Mouse (Mus musculus) layer of hippocampus, postnatal 25 days (tissue): Measurements from ENCODE around the gene Olfr330. TPM values are rescaled to one million over a fixed set of nuclear protein-coding genes. Genes with fewer than 3 reads are reported as not detected.
"Not testable (repeated sequence)": the region's sequence is repeated elsewhere in the genome, so short reads cannot be mapped to it uniquely, and the experiment has no call there.

ENCODE experiments used
- DNase-seq, 2 experiments: peaks; one replicate each; pipeline ENCODE4 v3.0.0; 2022; ENCODE audit warnings: mixed read lengths in 2 of 2, low spot score in 1 of 2; ENCODE audit errors: extremely low spot score in 1 of 2
- total RNA-seq, 2 experiments: library from RNA; stranded (reverse); gene quantifications; 2 replicates each; pipeline ENCODE4 v1.2.3; 2021

The Olfr330 gene
- total RNA-seq = not detected

DNA sequence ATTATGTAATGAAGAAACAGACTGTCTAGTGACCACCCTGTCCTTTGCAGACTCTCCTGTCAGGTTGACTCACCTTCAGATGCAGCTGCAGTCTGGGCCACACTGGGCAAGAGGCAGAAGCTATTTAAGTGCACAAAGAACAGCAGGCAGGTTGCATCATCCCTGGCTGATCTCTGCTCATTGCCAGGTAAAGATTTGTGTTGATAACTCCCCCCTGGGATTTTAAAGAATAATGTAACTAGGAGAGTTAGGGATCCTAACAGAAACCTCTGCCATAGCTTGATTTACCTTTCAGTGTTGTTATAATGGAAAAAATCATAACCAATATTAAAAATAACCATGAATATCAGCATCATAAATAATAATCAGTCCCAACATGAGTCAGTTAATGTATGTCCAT is at the start of gene Olfr330:
Gene Olfr330, minus strand, starts transcription at position 101 of the 400 bp plus-strand sequence.
- DNase-seq = not testable (repeated sequence)

DNA sequence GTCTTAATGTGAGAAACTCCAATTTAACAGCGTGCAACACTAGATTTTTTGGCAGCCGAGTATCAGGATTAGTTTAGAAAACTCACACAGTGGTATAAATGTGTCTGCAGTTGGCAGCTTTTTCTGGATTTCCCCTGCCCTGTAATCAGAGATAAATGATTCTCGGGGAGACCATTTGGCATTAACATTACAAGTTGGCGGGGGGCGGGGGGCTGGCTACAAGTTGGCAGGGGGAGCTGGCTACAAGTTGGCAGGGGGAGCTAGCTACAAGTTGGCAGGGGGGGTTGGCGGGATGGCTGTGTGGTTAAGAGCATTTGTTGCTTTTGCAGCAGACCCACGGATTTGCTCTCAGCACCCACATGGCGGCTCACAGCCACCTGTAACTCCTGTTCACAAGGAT is 44.0 kb upstream of the Olfr330 start:
- peak in 1 of 2 experiments; percentile 7 for DNase-seq

DNA sequence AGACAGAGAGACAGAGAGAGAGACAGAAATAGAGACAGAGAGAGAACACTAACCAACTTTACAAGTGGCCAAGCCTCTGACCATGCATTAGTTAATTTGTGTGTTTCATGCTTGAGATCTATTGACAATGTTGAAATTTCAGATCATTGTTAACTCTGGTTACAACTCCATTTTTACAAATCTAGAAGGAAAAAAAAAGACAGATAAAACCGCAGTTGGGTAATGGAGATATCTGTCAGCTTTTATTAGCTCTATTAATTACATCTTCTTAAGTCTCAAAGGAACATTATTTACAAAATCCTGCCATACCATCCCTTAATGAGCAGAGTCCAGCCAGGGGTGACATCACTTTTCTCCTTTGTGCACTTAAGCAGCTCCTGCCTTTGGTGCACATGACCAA is 42.8 kb upstream of the Olfr330 start, which contains the start of gene Olfr325:
Gene Olfr325, plus strand, starts transcription at position 301 of the 400 bp plus-strand sequence.
- no peak for DNase-seq

DNA sequence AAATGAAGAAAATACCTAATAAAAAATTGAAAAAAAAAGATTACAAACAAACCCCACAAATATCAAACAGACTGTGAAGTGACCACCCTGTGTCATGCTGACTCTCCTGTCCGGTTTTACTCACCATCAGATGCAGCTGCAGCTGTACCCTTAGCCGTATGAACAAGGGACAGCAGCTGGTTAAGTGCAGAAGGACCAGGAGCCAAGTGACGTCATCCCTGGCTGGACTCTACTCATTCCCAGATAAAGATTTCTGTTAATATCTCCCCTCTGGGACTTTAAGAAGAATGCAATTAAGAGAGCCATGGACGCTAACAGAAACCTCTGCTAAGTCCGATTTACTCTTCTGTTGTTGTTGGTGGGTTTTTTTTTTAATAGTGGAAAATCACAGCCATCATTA is 35.8 kb upstream of the Olfr330 start, which contains the start of gene Olfr224:
Gene Olfr224, minus strand, starts transcription at position 149 of the 400 bp plus-strand sequence.
- DNase-seq = no peak

DNA sequence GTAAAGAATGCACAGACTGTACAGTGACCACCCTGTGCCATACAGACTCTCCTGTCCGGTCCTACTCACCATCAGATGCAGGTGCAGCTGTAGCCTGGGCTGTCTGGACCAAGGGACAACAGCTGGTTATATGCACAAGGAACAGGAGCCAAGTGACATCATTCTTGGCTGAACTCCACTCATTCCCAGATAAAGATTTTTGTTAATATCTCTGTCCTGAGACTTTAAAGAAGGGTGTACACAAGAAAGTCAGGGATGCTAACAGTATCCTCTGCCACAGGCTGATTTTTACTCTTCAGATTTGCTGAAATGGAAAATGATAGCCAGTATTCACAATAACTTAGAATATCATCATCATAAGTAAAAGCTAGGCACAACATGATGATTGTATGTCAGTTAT is 20.9 kb upstream of the Olfr330 start, which contains the start of gene Olfr328:
Gene Olfr328, minus strand, starts transcription at position 101 of the 400 bp plus-strand sequence.
- no peak for DNase-seq

DNA sequence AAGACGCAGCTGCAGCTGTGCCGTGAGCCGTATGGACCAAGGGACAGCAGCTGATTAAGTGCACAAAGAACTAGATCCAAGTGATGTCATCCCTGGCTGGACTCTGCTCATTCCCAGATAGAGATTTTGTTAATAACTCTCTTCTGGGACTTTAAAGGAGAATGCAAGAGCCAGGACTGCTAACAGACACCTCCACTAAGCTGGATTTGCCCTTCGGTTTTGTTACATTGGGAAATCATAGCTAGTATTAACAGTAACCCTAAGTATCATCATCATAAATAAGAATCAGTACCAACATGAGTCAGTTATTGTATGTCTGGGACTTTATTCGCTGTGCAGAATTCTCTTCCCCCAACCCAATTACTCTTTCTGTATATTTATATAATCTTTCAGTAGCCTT is 11.7 kb upstream of the Olfr330 start, which contains the start of gene Olfr329-ps:
Gene Olfr329-ps, minus strand, starts transcription at position 101 of the 400 bp plus-strand sequence.
- DNase-seq = no peak

DNA sequence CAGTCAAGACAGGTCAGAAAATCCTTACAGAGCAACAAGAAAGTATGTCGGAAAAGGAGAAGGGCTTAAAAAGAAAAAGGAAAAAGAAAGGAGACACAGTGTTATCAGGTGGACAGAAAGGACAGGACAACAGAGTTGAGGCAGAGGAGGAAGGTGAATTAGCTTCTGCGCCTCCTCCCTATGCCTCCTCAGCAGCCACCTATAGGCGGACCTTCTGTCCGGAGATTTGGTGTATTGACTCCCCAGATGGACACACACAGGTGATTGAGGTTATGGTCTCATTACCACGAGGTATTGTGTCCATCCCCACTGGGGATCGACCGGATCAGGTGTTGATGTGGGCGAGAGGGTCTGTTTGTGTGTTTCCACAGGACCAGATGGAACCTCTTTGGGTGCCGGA is 14.9 kb downstream of the Olfr330 start:
- peak; percentile 9 to 11 for DNase-seq

DNA sequence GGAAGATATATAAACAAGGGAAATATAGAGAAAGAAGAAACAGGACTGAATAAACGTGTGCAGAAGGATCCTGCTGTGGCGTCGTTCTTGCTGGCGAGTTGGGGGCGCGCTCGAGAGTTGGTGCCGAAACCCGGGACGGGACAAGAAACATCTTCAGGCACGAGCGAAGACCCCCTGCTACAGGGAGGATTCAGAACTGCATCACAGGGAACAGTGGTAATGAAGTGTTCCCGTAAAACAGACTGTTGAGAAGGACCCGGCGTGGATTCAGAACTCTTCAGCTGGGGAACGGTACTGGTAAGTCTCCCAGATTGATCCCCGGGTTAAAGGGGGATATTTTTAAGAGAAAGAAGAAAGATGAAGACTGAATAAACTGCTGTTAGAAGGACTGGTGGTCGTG is 15.7 kb downstream of the Olfr330 start:
- peak; percentile 55 to 77 for DNase-seq

DNA sequence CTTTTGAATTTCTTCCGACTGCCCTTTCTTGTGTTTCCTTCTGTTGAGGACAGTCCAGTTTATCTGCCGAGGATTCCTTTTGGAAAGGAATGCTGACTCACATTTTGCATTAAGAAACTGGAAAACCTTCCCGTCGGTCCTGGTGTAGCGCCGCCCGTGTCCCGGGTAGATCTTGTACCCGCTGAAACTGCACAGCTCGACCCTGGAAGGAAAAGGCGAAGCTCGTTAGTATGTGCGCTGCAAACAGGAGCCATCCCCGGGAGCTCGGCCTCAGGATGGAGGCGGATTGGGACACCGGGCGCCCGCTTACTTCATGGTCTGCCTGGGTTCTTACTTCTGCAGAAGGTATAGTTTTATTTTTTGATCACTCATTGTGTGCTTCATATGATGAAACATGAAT is 25.6 kb downstream of the Olfr330 start:
- not testable (repeated sequence) for DNase-seq

DNA sequence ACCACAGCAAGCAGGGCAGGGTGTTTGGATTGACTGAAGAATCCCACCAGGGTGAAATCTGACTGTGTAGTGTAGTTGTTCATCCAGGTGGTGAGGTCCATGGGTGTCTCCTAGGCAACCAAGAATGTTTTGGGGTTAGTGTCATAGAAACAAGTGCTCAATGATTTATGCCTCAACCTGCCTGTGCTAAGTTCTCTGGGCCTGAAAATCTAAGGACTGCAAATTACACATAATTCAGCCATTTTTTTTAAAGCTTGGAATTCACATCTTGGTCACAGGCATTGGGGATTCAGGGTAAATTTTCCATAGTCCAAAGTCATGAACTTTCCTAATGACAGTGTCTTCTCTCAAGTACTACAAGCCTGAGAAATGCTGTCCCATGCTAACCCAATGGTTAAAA is 32.2 kb downstream of the Olfr330 start, which contains the start of gene Olfr331:
Gene Olfr331, minus strand, starts transcription at position 101 of the 400 bp plus-strand sequence.
- not testable (repeated sequence) for DNase-seq

DNA sequence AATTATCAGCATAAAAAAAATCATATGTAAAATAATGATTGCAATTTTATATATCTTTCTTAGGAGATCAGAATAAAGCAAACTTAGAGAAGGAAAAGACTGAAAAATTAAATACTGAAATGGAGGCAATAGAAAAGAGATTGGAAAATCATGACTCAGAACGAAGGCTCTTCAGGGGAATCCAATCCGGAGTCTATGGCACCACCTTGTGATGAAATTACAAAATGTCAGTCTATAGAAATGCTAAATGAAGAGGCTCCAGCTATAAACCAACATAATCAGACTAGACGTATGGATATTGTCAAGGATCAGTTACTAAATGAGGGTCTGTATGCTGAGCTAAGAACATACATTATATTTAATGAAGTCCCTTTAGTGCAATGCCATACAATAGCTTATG is 35.3 kb downstream of the Olfr330 start:
- DNase-seq = no peak

DNA sequence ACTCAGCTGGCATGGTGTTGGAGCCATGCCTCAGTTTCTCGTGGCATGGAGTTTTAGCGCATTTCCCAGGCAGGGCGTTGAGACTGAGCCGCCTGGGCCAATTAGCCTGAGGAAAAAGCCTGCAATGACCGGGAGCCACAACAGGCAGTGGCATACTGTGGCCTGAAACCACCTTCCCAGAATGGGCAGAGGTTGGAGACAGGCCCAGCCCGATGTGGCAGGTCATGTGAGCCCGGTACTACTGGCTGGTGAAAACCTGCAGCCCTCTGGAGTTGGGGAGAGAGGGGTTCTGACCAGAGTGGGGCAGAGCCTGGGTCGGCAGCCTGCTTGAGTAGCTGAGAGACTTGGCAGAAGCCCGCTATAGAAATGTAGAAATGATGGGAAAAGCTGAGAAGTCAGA is 35.9 kb downstream of the Olfr330 start:
- DNase-seq = no peak

DNA sequence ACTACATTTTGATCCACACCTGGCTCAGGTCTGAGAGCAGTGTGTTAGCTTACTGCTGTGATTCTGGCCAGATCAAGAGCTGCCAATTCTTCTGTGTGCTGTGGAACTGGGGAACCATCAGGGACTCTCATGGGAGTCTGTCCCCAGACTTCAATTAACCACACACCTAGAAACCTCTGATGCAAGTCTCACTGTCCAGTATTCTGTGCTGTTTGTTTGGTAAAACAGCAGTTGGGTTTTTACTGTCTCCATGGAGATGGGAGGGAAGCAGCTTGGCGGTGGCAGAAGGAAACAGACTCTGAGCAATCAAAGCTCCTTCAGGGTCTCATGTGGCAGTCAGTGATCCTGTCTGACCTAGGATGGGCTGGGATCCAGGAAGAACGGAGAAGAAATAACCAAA is 42.2 kb downstream of the Olfr330 start, which contains the start of gene Olfr332:
Gene Olfr332, minus strand, starts transcription at position 101 of the 400 bp plus-strand sequence.
- no peak for DNase-seq

Other genes with a start within 250 kb of the Olfr330 start
- 10 to 100 TPM; 19.3 to 28.6 TPM for gene Zfp692, start 227.8 kb downstream of the Olfr330 start, total RNA-seq
- 10 to 100 TPM; 45.9 to 47.7 TPM for gene Zfp672, start 204.5 kb downstream of the Olfr330 start, total RNA-seq
- 10 to 100 TPM; 55.1 to 55.8 TPM for gene Sh3bp5l, start 204.1 kb downstream of the Olfr330 start, total RNA-seq
- under 1 TPM in 1 of 2 experiments, not detected in 1; 0.25 TPM for gene Lypd8, start 155.8 kb downstream of the Olfr330 start, total RNA-seq
- gene 1810065E05Rik, start 113.7 kb downstream of the Olfr330 start, total RNA-seq = not detected
- gene Gm12253, start 102.3 kb downstream of the Olfr330 start, total RNA-seq = not detected
- not detected for gene Lypd9, start 81.9 kb downstream of the Olfr330 start, total RNA-seq
- gene Olfr30, start 72.6 kb downstream of the Olfr330 start, total RNA-seq = not detected
- not detected for gene Olfr332, start 42.3 kb downstream of the Olfr330 start, total RNA-seq
- gene Olfr331, start 32.3 kb downstream of the Olfr330 start, total RNA-seq = not detected
- gene Olfr329-ps, start 11.6 kb upstream of the Olfr330 start, total RNA-seq = not detected
- gene Olfr328, start 20.8 kb upstream of the Olfr330 start, total RNA-seq = under 1 TPM in 1 of 2 experiments, not detected in 1; 0.12 TPM
- not detected for gene Olfr224, start 35.7 kb upstream of the Olfr330 start, total RNA-seq
- gene Olfr325, start 42.9 kb upstream of the Olfr330 start, total RNA-seq = not detected
- gene Olfr324, start 60.3 kb upstream of the Olfr330 start, total RNA-seq = not detected
- gene 2210407C18Rik, start 81.2 kb upstream of the Olfr330 start, total RNA-seq = not detected
- not detected for gene Olfr323, start 95.7 kb upstream of the Olfr330 start, total RNA-seq
- under 1 TPM in 1 of 2 experiments, not detected in 1; 0.15 TPM for gene Trim58, start 105.6 kb upstream of the Olfr330 start, total RNA-seq
- not detected for gene Olfr322, start 123.9 kb upstream of the Olfr330 start, total RNA-seq
- not detected for gene Olfr320, start 146.3 kb upstream of the Olfr330 start, total RNA-seq
- gene Olfr319, start 164.3 kb upstream of the Olfr330 start, total RNA-seq = not detected
- gene Olfr318, start 189.2 kb upstream of the Olfr330 start, total RNA-seq = under 1 TPM in 1 of 2 experiments, not detected in 1; 0.09 TPM
- under 1 TPM; 0.10 to 0.33 TPM for gene Olfr317, start 204.4 kb upstream of the Olfr330 start, total RNA-seq
- gene Olfr316, start 217.9 kb upstream of the Olfr330 start, total RNA-seq = under 1 TPM; 0.31 to 0.34 TPM
- not detected for gene Olfr315, start 238.4 kb upstream of the Olfr330 start, total RNA-seq
- gene Olfr314, start 248.1 kb upstream of the Olfr330 start, total RNA-seq = not detected